Mouse (Mus musculus): ENCODE data around the gene Cenpo. TPM values are rescaled to one million over a fixed set of nuclear protein-coding genes. Genes with fewer than 3 reads are reported as not detected.
"Not testable (repeated sequence)": the region's sequence is repeated elsewhere in the genome, so short reads cannot be mapped to it uniquely, and the experiment has no call there.

Cenpo gene
- total and polyA plus RNA-seq, 3 experiments: 29.2 to 35.5 TPM; not detected in 1

- no peak for TF ChIP-seq JUND (IDR thresholded peaks at IDR 0.05; ENCODE audit: low read depth, low read length)
- Histone ChIP-seq H3K9me3 (replicated peaks; ENCODE audit: insufficient read depth, low read length) (no peaks in the 10 kb centered on the region), H3K36me3 (ENCODE audit: control insufficient read depth in 1 of 2, insufficient read depth in 2 of 2, low read length in 2 of 2) (peaks cover 0 to 1% of the 10 kb centered on the region in 2 experiments; a peak in 1 of 4 replicates), H3K4me3 (ENCODE audit: control insufficient read depth in 1 of 2, insufficient read depth in 1 of 2, low read depth in 2 of 2, low read length in 2 of 2) (no peak overlapping the region), H3K9ac (ENCODE audit: control insufficient read depth, low read depth, low read length, poor library complexity, severe bottlenecking) (no peak overlapping the region), H3K79me2 (ENCODE audit: control insufficient read depth, insufficient read depth, low read length, poor library complexity) (no peaks in the 10 kb centered on the region), H3K4me1 (ENCODE audit: control insufficient read depth in 1 of 2, insufficient read depth in 2 of 2, low read length in 2 of 2) (peaks cover 0 to 3% of the 10 kb centered on the region in 2 experiments; a peak in 3 of 4 replicates), H3K27me3 (ENCODE audit: control insufficient read depth in 1 of 2, insufficient read depth in 2 of 2, low read length in 2 of 2) (no peaks in the 10 kb centered on the region), H3K27ac (ENCODE audit: control insufficient read depth, low read depth, low read length) (no peak overlapping the region)
- DNase-seq (ENCODE audit: low read depth, low spot score): no peak
Observed at GRCm38 (mm10) chr12:4243805-4244204, 9.7 kb upstream of the Cenpo start.

GRCm38 (mm10) chr12:4240281-4240680, 6.2 kb upstream of the Cenpo start:
- DNase-seq (ENCODE audit: low read depth, low spot score): not testable (repeated sequence)

DNA sequence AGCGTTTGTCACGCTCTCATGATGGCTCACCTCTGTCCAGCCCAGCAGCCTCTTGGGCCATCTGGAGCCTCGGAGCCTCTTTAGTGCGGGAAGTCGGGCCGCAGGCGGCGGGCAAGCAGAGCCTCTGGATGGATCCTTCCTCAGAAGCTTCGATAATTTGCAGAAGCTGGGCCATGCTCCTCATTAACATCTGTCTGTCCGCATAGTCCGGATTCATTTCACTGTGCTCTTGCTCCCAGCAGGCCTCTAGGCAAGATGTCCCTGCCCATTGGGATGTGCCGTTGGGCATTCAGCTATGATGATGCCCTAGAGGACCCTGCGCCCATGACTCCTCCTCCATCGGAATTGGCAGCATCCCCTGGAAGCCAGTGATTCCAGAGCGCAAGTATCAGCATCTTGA, 3.4 kb upstream of the Cenpo start:
- Histone ChIP-seq H3K36me3 (ENCODE audit: control insufficient read depth in 1 of 2, insufficient read depth in 2 of 2, low read length in 2 of 2) (peaks cover 0 to 6% of the 10 kb centered on the region in 2 experiments; a peak in 2 of 4 replicates), H3K4me3 (ENCODE audit: control insufficient read depth in 1 of 2, insufficient read depth in 1 of 2, low read depth in 2 of 2, low read length in 2 of 2) (no peak overlapping the region), H3K27me3 (ENCODE audit: control insufficient read depth in 1 of 2, insufficient read depth in 2 of 2, low read length in 2 of 2) (no peaks in the 10 kb centered on the region), H3K79me2 (ENCODE audit: control insufficient read depth, insufficient read depth, low read length, poor library complexity) (peaks cover 8% of the 10 kb centered on the region), H3K4me1 (ENCODE audit: control insufficient read depth in 1 of 2, insufficient read depth in 2 of 2, low read length in 2 of 2) (peaks cover 0 to 8% of the 10 kb centered on the region in 2 experiments), H3K9ac (ENCODE audit: control insufficient read depth, low read depth, low read length, poor library complexity, severe bottlenecking) (no peak overlapping the region), H3K27ac (ENCODE audit: control insufficient read depth, low read depth, low read length) (no peak overlapping the region), H3K9me3 (replicated peaks; ENCODE audit: insufficient read depth, low read length) (no peaks in the 10 kb centered on the region)
- no peak for DNase-seq (ENCODE audit: low read depth, low spot score)
- TF ChIP-seq MAX (IDR thresholded peaks at IDR 0.05; ENCODE audit: low read length): no peak
- TF ChIP-seq RAD21 (IDR thresholded peaks at IDR 0.05; ENCODE audit: low read depth, low read length): no peak
- no peak for TF ChIP-seq NELFE (IDR thresholded peaks at IDR 0.05; ENCODE audit: low read depth, low read length)
- TF ChIP-seq POLR2A (IDR thresholded peaks at IDR 0.05; ENCODE audit: control insufficient read depth in 1 of 2, insufficient read depth in 1 of 2, low read depth in 1 of 2, low read length in 2 of 2, poor library complexity in 1 of 2): no peak
- TF ChIP-seq GATA1 (IDR thresholded peaks at IDR 0.05; ENCODE audit: low read depth, low read length): no peak
- TF ChIP-seq MXI1 (IDR thresholded peaks at IDR 0.05; ENCODE audit: low read depth, low read length): no peak
- TF ChIP-seq HCFC1 (IDR thresholded peaks at IDR 0.05; ENCODE audit: low read depth, low read length): no peak
- TF ChIP-seq USF1 (IDR thresholded peaks at IDR 0.05; ENCODE audit: low read depth, low read length): no peak
- TF ChIP-seq KAT2A (conservative IDR thresholded peaks at IDR 0.05; ENCODE audit: low read depth, low read length): no peak
- no peak for TF ChIP-seq ZC3H11A (IDR thresholded peaks at IDR 0.05; ENCODE audit: low read depth, low read length)
- no peak for TF ChIP-seq NRF1 (IDR thresholded peaks at IDR 0.05; ENCODE audit: insufficient read depth, low read depth, low read length, poor library complexity, severe bottlenecking)

More at GRCm38 (mm10) chr12:4240281-4240680, 6.2 kb upstream of the Cenpo start:
- H3K9me3 ChIP-seq (replicated peaks; ENCODE audit: insufficient read depth, low read length); H3K79me2 ChIP-seq (ENCODE audit: control insufficient read depth, insufficient read depth, low read length, poor library complexity); H3K4me3 ChIP-seq (ENCODE audit: control insufficient read depth in 1 of 2, insufficient read depth in 1 of 2, low read depth in 2 of 2, low read length in 2 of 2); H3K27me3 ChIP-seq (ENCODE audit: control insufficient read depth in 1 of 2, insufficient read depth in 2 of 2, low read length in 2 of 2); H3K4me1 ChIP-seq (ENCODE audit: control insufficient read depth in 1 of 2, insufficient read depth in 2 of 2, low read length in 2 of 2); H3K9ac ChIP-seq (ENCODE audit: control insufficient read depth, low read depth, low read length, poor library complexity, severe bottlenecking); H3K27ac ChIP-seq (ENCODE audit: control insufficient read depth, low read depth, low read length); H3K36me3 ChIP-seq (ENCODE audit: control insufficient read depth in 1 of 2, insufficient read depth in 2 of 2, low read length in 2 of 2): not testable (repeated sequence)

All from MEL (cell line).